Comparison of ENCODE assay signal across 16 mouse cellular contexts in the genomic region with DNA sequence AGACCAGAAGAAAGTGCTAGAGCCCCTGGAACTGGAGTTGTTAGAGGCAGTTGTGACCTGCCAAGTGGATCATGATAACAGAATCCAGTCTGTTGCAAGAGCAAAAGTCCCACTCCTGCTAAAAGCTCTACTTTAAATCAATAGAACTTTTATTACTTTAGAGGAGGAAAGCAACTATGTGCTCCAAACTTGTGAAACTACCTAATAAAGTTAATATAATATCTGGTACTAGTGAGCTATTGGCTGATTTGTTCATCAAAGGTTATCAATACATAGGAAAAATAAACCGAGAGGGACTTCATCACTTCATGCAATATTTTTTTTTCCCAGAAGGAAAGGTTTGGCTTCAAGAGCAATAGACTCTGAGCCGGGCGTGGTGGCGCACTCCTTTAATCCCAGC.
"Had no signal": no experiment of that assay in that cellular context is flagged by ENCODE, and none has a peak within 500 bp of the region (broad histone marks: within the 10 kb centered on the region; RNA-seq: fewer than 3 reads in every experiment).

No protein-coding gene starts in this region.

- H3K27me3 ChIP-seq: neural tube, embryonic 13.5 days; neural tube, embryonic 15.5 days; stomach, embryonic 15.5 days had no signal

- H3K9ac ChIP-seq: neural tube, embryonic 13.5 days; neural tube, embryonic 15.5 days; stomach, embryonic 15.5 days had no signal

- H3K4me1 ChIP-seq: stomach, embryonic 15.5 days had no signal

- H3K9me3 ChIP-seq: neural tube, embryonic 13.5 days; neural tube, embryonic 15.5 days; stomach, embryonic 15.5 days had no signal

- H3K27ac ChIP-seq: neural tube, embryonic 13.5 days; neural tube, embryonic 15.5 days; stomach, embryonic 15.5 days; stomach, postnatal 0 days had no signal

- H3K36me3 ChIP-seq: neural tube, embryonic 13.5 days; neural tube, embryonic 15.5 days; stomach, embryonic 15.5 days had no signal

- H3K4me2 ChIP-seq: neural tube, embryonic 13.5 days; neural tube, embryonic 15.5 days; stomach, embryonic 15.5 days had no signal

- DNase-seq: retina, postnatal 1 day; right cerebral cortex, adult 18-20 months; right cerebral cortex, postnatal 14 days; right cerebral cortex, postnatal 25 days; right cerebral cortex, postnatal 4 days; spleen, adult 18-20 months; thymus, adult 18-20 months; thymus, adult 2 months; thymus, postnatal 14 days; thymus, postnatal 25 days; thymus, postnatal 36 days; thymus, postnatal 4 days had no signal

- H3K4me3 ChIP-seq: neural tube, embryonic 13.5 days; neural tube, embryonic 15.5 days; stomach, embryonic 15.5 days had no signal
